Mouse (Mus musculus) liver, adult (tissue): ENCODE results near the gene Cbfa2t2.

Experiments used
- GATA4 ChIP-seq: IDR thresholded peaks from 2 replicates; pipeline ENCODE4 v1.6.1; 2014; ENCODE audit warnings: mild to moderate bottlenecking, low read length; ENCODE audit not compliant: insufficient replicate concordance

Cbfa2t2 gene

DNA sequence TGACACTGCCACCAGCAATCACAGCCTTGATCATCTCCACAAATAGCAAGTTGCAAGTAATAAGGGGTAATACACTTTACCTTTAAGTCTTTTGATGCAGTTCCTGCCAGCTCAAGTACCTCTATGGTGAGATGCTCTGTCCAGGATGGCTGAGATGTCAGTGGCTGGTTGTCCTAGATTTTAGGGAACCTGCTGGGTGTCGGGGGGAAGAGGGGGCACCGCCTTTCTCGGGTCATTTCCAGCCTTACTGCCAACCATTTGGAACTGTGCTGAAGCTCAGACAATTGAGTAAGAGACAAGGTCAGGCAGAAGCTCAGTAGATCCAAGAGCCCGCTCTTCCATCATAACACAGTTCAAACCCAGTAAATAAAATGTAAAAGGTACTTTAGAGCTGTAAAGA is 58.7 kb downstream of the Cbfa2t2 start:
- no peak for TF ChIP-seq GATA4

DNA sequence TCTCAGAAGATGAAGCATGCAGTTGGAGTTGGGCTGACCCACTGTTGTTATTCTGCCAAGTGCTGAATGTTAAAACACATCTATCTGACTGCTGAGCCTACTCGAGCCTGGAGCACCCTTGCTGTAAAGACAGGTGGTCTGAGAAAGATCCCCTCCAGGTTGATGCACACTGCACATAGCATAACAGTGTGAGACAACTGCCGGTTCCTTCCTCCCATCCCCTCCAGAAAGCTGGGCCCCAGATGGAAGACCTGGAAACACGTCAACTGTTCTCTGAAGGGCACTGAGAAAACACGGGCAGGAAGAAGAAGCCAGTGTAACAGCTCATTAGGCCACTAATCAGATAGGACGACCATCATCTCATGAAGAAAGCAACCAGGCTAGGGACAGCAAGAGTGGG is 62.3 kb downstream of the Cbfa2t2 start:
- no peak for TF ChIP-seq GATA4

DNA sequence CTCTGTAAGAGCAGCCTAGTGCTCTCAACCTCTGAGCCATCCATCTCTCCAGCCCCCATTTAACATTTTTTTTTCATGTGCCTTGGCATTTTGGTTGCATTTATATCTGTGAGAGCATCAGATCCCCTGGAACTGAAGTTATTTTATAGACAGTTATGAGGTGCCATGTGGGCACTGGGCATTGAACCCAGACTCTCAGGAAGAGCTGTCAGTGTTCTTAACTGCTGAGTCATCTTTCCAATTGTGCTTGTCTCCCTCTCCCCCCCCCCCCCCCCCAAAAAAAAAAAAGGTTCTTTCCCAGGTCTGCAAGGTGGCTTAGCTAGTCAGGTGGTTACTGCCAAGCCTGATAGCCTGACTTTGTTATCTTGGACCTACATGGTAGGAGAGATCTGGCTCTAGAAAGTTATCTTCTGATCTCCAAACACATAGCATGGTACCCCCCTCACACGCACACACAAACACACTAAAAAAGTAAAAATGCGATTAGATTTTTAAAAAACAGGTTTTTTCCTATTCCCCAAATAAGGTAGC is 63.5 kb downstream of the Cbfa2t2 start:
- no peak for TF ChIP-seq GATA4

DNA sequence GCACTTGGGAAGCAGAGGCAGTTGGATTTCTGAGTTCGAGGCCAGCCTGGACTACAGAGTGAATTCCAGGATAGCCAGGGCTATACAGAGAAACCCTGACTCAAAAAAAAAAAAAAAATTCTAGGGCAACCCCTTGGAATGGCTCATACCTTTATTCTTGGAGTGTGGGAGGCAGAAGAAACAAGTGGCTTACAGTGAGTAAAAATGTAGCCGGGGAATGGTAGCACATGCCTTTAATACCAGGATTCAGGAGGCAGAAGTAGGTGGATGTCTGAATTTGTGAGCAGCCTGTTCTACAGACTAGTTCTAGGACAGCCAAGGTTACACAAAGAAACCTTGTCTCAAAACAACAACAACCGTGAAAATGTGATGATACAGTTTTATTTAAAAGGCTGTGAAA is 64.5 kb downstream of the Cbfa2t2 start:
- TF ChIP-seq GATA4: no peak

DNA sequence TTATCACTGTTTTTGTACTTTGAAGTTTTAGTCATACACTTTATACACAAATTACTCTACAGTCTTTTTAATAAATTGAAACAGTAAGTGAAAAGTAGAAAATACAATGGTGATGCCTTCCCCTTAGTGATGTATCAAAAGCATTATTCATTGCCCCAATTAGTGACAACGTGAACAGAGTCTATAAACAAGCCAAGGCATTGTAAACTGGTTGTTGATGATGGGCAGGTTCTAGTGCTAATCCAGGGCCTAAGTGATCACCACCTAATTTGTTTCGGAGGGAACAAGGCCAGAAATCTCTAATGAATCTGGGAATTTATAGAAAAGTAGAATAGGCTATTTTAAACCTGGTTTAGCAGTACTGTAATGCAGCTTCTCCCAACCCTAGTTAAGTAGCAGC is 70.8 kb downstream of the Cbfa2t2 start:
- TF ChIP-seq GATA4: no peak

DNA sequence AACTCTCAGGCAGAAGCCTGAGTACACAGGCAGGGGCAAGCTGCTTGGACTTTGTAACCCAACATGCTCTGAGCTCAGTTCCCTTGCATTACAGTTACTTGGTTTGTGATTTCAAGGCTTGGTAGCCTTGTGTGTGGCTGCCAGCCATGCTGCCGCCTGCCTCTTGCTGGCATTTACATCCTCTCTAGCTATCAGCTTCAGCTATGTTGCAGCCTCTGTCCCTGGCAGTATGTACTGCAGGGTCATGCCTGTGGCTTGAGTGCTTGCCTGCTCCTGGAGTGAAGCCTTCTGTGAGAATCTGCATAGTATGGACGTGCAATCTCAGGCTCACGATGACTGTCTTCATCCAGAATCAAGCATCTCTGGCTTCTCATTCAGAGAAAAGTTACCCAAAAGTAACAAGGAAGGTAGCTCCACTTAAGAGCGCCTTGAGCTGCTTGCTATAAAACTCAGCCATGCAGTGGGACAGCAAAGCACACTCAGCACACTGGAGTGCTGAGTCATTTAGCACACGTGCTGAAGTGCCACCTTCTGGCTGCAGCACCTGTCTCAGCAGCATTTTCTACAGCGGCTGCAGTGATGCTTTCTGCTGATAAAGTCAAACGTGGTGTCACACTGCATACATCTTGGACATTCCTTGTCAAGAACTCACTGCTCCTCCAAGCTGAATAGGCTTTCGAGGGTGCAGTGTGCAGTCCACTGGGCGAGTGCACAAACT is 71.4 kb downstream of the Cbfa2t2 start:
- TF ChIP-seq GATA4: no peak

DNA sequence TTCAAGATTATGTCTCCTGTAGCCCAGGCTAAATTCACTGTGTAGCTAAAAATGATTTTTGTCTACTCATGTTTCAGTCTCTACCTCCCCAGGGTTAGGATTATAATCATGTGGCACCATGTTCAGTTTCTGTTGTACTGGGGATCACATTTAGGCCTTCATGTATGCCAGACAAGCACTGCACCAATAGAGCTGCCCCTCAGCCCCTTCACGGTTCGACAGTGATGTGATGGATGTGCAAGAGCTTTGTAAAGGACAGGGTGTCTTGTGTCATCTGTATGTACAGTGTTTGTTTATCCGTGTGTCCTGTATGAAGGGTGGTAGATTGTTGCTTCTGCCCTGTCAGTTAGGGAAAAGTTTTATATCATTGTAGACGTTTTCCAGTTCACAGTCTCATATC is 72.2 kb downstream of the Cbfa2t2 start:
- TF ChIP-seq GATA4: no peak

DNA sequence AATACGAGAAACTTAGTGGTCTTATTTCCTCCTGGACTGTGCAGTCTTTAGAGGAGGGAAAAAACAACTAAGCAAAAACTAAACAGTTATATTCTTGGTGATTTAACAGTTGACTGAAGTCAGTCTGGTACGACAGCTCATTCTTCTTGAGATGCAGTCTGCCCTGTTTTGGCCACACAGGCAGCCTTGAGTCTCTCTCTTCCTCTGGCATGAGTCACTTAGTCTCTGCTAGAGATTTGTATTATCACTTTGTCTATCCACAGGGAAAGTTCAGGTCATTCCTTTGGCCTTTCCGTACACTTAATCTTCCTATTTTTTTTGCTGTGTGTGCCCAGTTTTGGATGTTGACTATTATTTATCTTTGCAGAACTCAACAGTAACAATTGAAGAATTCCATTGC is 73.9 kb downstream of the Cbfa2t2 start:
- TF ChIP-seq GATA4: no peak

DNA sequence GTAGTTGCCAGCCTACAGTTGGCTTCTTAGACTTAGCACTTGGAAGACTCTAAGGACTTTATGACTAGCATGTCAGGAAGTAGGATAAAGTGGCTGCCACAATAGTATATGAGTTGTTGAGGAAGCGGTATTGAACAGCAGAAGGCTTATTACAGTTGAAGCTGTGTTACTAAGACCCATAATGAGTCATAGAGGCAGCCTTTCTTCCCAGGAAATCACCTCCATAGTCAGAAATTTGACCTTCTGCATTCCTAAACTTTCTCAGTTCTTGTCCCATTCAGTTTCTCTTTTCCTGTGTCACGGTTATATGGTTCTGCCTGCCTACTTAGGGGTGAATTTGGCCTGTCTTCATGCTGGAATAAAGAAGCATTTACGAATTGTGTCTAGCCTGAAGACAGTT is 80.7 kb downstream of the Cbfa2t2 start:
- no peak for TF ChIP-seq GATA4

DNA sequence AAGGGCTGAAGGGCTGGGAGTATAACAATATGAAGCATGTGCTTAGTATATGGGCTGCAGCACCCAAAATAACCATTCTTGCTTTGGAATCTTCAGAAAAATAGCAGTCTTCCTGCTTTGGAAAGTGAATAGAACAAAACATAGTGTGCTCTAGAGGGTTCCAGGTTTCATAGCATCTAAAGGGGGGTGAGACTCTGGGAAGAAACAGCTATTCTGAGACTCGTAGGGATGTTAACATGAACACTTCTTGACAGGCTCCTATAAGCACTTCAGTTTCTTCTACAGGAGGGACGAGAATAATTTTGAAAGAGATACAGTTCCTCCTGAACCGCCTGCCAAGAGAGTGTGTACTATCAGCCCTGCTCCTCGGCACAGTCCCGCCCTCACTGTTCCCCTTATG is 81.1 kb downstream of the Cbfa2t2 start:
- no peak for TF ChIP-seq GATA4

DNA sequence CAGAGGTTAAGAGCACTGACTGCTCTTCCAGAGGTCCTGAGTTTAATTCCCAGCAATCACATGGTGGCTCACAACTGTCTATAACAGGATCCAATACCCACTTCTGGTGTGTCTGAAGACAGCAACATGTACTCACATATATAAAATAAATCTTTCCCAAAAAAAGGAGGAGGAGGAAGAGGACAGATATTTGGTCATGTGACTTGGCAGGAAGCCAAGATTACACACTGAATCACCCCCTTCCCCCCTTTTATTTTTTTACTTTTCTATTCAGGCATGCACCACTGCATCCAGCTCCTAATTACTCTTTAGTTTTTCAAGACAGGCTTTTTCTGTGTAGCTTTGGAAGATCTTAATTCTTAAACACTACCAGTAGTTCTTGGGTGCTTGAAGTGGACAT is 85.2 kb downstream of the Cbfa2t2 start:
- no peak for TF ChIP-seq GATA4

DNA sequence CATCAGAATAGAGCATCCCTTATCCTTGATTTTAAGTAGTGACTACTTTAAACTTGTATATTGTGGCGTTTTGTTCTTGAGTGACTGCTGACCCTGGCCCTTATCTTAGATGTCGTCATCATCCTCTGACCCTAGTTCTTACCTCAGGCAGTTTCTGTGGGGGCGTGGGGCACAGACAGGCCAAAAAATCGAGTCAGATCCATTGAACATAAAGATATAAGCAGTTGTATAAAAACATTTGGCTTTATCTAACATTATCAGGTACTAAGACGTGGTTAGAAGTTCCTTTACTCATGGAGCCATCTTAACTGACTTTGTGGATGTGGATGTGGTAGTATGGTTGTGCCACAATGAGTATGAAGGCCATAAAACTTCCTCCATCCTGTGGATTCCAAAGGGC is 86.1 kb downstream of the Cbfa2t2 start:
- no peak for TF ChIP-seq GATA4

DNA sequence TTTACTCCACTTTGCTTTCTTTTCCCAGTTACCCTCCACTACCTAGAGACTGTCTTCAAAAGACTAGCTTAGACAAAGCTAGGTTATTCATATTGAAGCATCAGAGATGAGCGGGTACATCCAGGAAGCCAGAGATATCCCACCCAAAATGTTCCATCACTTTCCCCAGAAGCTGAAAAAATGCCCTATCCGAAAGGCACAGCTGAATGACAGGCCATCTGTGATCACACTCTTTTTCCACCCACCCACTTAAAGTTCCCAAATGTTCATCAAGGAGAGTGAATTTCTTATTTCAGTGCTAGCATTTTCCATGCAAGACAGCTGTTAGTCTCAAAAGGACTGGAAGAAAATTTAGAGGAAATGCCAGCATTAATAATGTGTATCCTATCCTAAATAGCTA is 89.0 kb downstream of the Cbfa2t2 start:
- TF ChIP-seq GATA4: no peak

DNA sequence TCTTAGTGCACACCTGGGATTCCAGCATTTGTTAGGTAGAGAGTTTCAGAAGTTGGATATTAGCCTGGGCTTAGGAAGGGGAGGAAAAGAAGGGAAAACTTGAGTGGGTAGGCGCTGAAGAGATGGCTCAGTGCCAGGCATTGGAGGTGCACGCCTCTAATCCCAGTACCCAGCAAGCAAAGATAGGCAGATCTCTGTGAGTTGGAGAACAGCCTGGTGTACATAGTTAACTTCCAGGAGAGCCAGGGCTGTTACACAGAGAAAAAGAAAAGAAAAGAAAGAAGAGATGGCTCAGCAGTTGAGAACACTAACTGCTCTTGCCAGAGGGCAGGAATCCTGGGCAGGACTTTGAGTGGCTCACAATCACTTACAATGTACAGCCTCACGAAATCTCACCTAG is 90.2 kb downstream of the Cbfa2t2 start:
- TF ChIP-seq GATA4: no peak

DNA sequence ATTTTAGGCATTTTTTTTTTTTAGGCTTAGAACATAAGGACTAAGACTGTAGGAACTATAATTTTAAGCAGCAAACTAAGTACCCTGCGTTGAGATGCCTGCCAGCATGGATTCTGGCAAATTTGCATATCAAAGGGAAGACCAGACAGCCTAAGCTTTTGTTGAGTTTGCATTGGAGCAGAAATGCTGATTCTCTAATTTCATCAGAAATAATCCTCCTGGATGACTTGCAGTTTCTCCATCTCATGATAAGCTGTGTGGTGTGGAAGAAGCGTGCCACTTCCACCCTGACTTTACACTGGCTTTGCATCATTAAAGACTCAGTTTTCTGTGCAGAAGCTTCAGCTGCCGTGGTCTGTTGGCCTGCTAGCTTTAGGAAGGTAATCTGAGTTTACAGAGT is 96.6 kb downstream of the Cbfa2t2 start:
- TF ChIP-seq GATA4: no peak

DNA sequence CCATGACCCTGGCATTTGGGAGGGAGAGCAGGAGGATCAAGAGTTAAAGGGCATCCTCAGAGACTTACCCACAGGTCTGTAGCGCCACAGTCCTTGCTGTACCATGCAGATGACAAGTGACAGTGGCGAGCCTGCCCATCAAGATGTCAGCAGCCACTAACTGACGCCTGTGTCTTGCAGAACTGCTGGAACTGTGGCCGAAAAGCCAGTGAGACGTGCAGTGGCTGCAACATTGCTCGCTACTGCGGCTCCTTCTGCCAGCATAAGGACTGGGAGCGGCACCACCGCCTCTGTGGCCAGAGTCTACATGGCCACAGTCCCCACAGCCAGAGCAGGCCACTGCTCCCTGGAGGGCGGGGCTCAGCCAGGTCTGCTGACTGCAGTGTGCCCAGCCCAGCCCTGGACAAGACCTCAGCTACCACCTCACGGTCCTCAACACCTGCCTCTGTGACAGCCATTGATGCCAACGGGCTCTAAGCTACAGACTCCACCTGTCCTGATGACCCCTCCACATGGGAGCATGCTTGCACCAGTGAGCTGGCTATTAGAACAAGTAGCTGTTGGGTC is 98.5 kb downstream of the Cbfa2t2 start:
- TF ChIP-seq GATA4: no peak

DNA sequence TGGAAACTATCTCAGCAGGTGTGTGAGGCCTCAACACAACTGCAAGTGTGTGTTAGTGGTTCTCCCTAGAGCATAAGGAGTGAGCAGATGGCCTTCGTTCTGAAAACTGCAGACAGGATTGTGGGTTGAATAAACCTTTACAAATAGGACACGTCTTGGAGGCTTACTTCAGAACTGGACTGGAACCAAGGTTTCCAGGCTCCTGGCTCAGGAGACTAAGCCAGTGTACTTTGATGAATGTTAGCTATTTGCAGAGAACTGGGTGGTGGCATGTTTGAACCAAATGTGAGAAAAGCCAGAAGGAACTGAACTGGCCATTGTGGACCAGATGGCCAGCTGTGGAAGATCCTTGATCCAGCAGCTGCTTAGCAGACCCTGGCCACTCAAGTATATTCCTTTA is 102.0 kb downstream of the Cbfa2t2 start:
- TF ChIP-seq GATA4: no peak
